Mouse (Mus musculus) spleen, adult 2 months (tissue): ENCODE results near the gene P2rx5. TPM values are rescaled to one million over a fixed set of nuclear protein-coding genes. Genes with fewer than 3 reads are reported as not detected.

ENCODE experiments used
- DNase-seq, 2 experiments: peaks; one replicate each; pipeline versions ENCODE4 v3.0.0 to v3.0.0-alpha.2; 2012 to 2021; ENCODE audit warnings: low spot score in 2 of 2, low read depth in 1 of 2
- H3K27ac ChIP-seq: fragments of 200-500 bp; 2 replicates; pipeline ENCODE4 v1.5.1; 2012; ENCODE audit warnings: low read length, inconsistent platforms; ENCODE audit not compliant: insufficient read depth
- H3K27me3 ChIP-seq: fragments of 200-500 bp; 2 replicates; pipeline ENCODE4 v1.6.1; 2012; ENCODE audit warnings: mild to moderate bottlenecking, moderate library complexity, low read length, inconsistent platforms; ENCODE audit not compliant: control insufficient read depth, insufficient read depth
- H3K36me3 ChIP-seq: fragments of 200-500 bp; 2 replicates; pipeline ENCODE4 v1.6.1; 2012; ENCODE audit warnings: mild to moderate bottlenecking, low read length, inconsistent platforms; ENCODE audit not compliant: control insufficient read depth, insufficient read depth
- H3K4me1 ChIP-seq: fragments of 200-500 bp; 2 replicates; pipeline ENCODE4 v1.6.1; 2011; ENCODE audit warnings: inconsistent platforms; ENCODE audit not compliant: control insufficient read depth, insufficient read depth, insufficient read length
- H3K4me3 ChIP-seq: fragments of 200-500 bp; 2 replicates; pipeline ENCODE4 v1.5.1; 2011; ENCODE audit warnings: mild to moderate bottlenecking, inconsistent platforms; ENCODE audit not compliant: insufficient read depth, insufficient read length; ENCODE audit errors: extremely low read depth
- CTCF ChIP-seq: fragments of 200-500 bp; IDR thresholded peaks from 2 replicates; pipeline ENCODE4 v1.5.1; 2011; ENCODE audit warnings: mild to moderate bottlenecking, inconsistent platforms; ENCODE audit not compliant: insufficient read depth, insufficient read length, insufficient replicate concordance; ENCODE audit errors: extremely low read depth
- POLR2A ChIP-seq: fragments of 200-500 bp; IDR thresholded peaks from 2 replicates; pipeline ENCODE4 v1.6.1; 2011; ENCODE audit warnings: low read depth, low read length, inconsistent platforms
- WGBS: fragments of 180-500 bp; shearing (Covaris S2); methylation state at CpG from one replicate; pipeline ENCODE4 v1.1.7; 2018; 5-methylcytosine and 5-hydroxymethylcytosine counted together
- polyA plus RNA-seq: library from polyadenylated mRNA; depleted of rRNA; stranded (reverse); fragments of >200 nt; gene quantifications from 2 replicates; pipeline ENCODE4 v1.2.3, GENCODE M21; 2012

Gene P2rx5
- polyA plus RNA-seq, 1 experiment = 0.22 TPM

DNA sequence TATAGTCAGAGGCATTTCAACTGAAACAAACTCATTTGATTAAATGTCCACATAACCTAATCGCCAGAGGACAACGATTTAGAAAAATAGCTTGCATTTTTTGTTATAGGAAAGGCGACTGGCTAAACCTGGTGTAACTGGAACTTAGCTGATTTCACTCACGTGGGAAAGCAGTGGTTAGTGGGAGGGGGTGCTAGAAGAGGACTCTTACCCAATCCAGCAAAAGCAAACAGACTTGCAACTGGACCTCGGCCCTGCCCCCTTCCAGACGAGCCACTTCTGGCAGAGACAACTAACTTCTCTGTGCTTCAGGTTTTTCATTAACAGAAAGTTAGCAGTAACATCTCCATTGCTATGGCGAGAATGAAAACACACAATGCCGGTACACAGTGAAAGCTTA is 15.4 kb downstream of the P2rx5 start:
- 43% methylated on average over 8 of the region's 8 CpGs for WGBS
- Histone ChIP-seq H3K27me3 (no peaks in the 10 kb centered on the region), H3K4me1 (peaks cover 5% of the 10 kb centered on the region), H3K36me3 (no peaks in the 10 kb centered on the region), H3K27ac (no peak overlapping the region), H3K4me3 (0 out of 2 replicates have a peak overlapping the region, but pooled peaks have one; percentile 8)
- no peak for TF ChIP-seq CTCF
- TF ChIP-seq POLR2A = no peak
- DNase-seq = no peak

DNA sequence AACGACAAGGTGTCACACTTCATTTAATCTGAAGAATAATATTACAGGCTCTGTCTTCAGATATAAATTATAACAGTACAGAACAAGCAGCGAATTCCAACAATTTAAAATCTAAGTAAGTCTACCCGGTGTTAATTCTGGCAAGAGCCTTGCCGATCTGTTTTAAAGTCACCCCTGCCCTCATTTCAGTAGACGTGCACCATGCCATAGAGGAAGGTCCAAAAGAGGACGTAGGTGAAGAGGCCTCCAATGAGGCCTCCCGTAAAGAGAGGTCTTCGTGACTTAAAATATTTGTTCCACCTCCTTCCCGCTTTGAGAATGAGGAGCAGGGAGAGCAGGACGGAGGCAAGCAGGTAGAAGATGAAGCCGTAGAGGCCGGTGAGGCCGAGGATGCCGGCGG is 16.0 kb downstream of the P2rx5 start:
- WGBS = 1% methylated on average over 15 of the region's 15 CpGs
- TF ChIP-seq POLR2A = no peak
- TF ChIP-seq CTCF = no peak

DNA sequence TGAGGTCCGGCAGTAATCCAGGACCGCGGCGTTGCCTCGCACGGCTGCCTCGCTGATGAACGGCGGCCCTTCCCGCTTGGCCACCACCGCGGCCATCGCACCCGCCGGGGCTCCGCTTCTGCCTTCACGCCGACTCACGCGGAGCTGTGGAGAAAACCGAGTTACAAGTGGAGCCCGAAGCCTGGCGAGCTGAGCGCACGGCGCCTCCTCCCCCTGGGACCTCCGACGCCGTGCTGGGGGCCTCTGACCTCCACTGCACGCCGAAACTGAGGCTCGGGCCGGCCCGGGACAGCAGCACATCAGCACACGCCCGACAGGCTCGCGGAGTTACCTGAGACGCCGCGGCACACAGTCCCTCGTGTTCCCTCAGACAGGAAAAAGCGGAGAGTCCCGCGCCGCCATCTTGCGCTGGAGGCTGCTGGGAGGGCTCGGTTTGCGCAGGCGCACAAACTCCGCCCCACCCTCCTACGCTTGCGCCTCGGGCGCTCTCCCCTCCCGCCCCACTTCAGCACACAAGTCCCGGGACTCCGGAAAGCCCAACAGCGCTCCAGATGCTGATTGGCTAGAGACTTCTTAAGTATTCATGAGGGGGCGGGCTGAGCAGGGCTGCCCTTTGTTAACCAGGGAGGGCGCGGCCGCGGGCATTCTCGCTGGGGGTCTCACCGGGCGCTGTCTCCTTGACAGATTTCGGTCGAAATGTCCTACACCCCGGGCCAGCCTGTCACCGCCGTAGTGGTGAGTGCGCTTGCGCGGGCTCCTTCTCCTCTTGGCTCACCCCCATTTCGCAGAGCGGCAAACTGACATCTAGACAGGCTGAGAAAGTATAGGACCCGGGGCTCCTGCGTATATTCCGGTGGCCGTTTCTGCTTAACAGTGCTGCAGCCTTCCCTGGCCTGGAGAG is 16.6 kb downstream of the P2rx5 start, which contains the start of the genes Emc6 and Tax1bp3:
TSS of gene Emc6 (minus strand) at position 430 of the 901 bp plus-strand sequence.
TSS of gene Tax1bp3 (plus strand) at position 476 of the 901 bp plus-strand sequence.
- peak; percentile 95 to 96 for DNase-seq
- H3K27ac ChIP-seq = peak within 1 kb of the TSS; percentile 73
- WGBS = under 1% methylated on average over 81 of the region's 81 CpGs
- no peak for TF ChIP-seq CTCF
- TF ChIP-seq POLR2A = peak; percentile 61
- H3K27me3 ChIP-seq = no peaks in the 10 kb centered on the region
- peak within 1 kb of the TSS; percentile 75 for H3K4me3 ChIP-seq
- peaks cover 5% of the 10 kb centered on the region for H3K4me1 ChIP-seq
- H3K36me3 ChIP-seq = no peaks in the 10 kb centered on the region

More for the DNA sequence above, 16.0 kb downstream of the P2rx5 start:
- Histone ChIP-seq H3K4me1 (peaks cover 5% of the 10 kb centered on the region), H3K27ac (peak overlapping the region; percentile 73), H3K4me3 (peak overlapping the region; percentile 75), H3K36me3 (no peaks in the 10 kb centered on the region), H3K27me3 (no peaks in the 10 kb centered on the region)
- DNase-seq = no peak

DNA sequence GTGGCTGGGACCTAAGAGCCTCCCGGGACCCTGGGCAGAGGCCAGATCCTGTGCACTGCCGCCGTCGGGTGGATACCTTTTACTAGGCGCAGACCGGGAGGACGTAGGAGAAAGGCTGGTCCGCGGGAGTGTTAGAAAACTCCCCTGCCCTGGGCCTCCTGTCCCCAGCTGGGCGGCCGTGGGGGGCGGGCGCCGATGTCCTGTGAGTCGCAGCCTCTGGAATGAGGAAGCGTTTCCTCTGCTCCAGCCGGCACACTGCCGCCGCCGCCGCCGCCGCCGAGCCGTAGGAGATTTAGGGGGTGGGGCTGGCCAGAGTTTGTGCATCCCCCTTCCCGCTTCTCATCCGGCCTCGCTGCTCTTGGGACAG is 17.3 kb downstream of the P2rx5 start:
- no peak for TF ChIP-seq CTCF
- TF ChIP-seq POLR2A = no peak
- WGBS = 0% methylated on average over 28 of the region's 28 CpGs
- Histone ChIP-seq H3K4me1 (peaks cover 5% of the 10 kb centered on the region), H3K4me3 (peak overlapping the region; percentile 75), H3K36me3 (no peaks in the 10 kb centered on the region), H3K27ac (peak overlapping the region; percentile 61), H3K27me3 (no peaks in the 10 kb centered on the region)
- DNase-seq = peak in 1 of 2 experiments; percentile 39

DNA sequence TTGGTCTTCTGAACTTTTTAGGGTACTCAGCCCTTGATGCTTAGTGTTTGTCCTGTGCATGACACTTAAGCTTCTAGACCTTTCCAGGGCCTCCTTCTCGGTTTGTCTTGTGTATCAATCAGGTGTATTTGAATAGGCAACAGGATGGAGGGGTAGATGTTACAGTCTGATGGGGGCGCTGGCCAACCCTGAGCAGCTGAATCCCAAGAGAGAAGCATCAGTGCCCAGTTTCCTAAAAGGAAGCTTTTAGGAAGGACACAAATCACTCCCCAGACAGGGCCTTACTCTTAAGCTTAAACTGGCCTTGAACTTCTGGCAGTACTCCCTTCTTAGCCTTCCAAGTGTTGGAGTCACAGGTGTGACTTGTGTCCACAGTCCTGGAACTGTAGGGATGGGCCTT is 17.7 kb downstream of the P2rx5 start:
- H3K4me1 ChIP-seq = peaks cover 5% of the 10 kb centered on the region
- H3K36me3 ChIP-seq = no peaks in the 10 kb centered on the region
- TF ChIP-seq CTCF (no peak), POLR2A (no peak)
- H3K27me3 ChIP-seq = no peaks in the 10 kb centered on the region
- peak overlapping the region; percentile 75 for H3K4me3 ChIP-seq
- 28% methylated on average over 2 of the region's 2 CpGs for WGBS
- 0 out of 2 replicates have a peak overlapping the region, but pooled peaks have one; percentile 61 for H3K27ac ChIP-seq
- DNase-seq = no peak

DNA sequence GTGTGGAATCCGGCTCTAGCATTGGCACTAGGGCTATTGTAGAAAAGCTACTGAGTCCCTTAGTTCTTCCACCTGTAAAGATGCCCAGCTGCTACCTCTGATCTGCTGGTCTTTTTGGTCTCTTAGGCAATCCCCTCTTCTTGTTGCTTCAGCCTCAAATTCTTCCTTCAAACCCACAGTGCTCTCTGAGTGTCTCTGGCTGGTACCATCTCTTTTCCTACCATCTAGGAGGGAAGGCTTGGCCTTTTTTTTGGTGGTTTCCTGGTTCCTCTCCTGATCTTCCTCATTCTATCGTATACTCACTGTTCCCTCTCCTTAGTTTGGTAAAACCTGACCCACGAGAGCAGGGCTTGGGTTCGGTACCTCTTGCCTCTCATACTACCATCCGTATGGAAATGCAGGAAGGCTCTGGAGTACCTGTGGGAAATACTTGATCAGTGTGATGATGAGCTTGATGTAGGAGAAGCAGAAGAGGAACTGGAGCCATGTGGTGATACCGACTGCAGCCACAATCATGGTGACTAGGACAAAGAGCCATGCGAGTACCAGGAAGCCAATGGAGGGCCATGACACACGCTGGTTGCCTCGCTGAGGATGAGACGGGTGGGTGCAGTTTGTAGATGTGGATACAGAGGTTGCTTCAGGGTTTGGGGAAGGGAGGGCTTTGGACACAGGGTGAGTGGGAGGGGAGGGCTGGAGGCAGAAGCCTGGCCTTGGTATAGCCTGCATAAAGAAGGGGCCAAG is 25.8 kb downstream of the P2rx5 start:
- 76% methylated on average over 10 of the region's 10 CpGs for WGBS
- TF ChIP-seq POLR2A (no peak), CTCF (no peak)
- H3K4me1 ChIP-seq = no peaks in the 10 kb centered on the region

More for the DNA sequence above, 25.8 kb downstream of the P2rx5 start:
- Histone ChIP-seq H3K27me3 (no peaks in the 10 kb centered on the region), H3K4me3 (no peak overlapping the region), H3K36me3 (peaks cover 4% of the 10 kb centered on the region), H3K27ac (no peak overlapping the region)
- no peak for DNase-seq
